Mouse (Mus musculus) v-Abl transformed pro-B cells (cell line): ENCODE measurements around the gene Slc22a23.

Experiments used
- in situ Hi-C, 2 experiments: fragments of 400-800 bp; cut with MboI; formaldehyde crosslinking; loops; one replicate each; pipeline ENCODE4 v1.15.1; 2025; ENCODE audit not compliant: unreplicated experiment in 2 of 2

Gene Slc22a23

DNA sequence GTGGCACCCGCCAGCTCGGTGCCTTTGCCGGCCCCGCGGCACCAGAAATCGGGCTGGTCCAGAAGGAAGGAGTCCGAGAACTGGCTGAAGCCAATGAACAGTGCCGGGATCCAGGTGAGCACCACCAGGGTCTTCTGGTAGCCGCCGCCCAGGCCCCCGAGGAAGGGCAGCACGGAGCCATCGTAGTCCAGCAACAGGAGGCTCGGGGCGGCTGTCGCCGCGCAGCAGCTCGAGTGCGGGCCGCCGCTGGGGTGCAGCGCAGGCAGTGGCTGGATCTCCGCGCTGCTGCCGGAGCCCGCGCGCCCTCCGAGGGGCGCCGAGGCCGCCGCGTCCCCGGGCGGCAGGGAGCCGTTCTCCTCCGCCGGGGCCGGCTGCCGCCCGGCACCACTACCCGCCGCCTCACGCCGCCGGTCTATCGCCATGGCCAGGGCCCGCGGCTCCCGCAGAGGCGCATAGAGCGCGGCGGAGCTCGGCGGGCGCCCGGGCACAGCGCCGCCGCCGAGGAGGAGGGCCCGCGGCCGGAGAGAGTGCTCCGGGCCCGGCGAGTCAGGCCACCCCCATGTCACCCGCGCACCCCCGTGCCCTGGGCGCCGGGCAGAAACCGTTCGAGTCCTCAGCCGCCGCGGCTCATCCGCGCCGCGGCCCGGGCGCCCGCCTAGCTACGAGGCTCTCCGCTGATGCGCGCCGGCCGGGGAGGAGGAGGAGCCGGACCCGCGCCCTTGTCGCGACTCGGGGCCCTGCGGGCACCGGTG is 430 bp downstream of the Slc22a23 start:
- in situ Hi-C loops, result no loop called here

DNA sequence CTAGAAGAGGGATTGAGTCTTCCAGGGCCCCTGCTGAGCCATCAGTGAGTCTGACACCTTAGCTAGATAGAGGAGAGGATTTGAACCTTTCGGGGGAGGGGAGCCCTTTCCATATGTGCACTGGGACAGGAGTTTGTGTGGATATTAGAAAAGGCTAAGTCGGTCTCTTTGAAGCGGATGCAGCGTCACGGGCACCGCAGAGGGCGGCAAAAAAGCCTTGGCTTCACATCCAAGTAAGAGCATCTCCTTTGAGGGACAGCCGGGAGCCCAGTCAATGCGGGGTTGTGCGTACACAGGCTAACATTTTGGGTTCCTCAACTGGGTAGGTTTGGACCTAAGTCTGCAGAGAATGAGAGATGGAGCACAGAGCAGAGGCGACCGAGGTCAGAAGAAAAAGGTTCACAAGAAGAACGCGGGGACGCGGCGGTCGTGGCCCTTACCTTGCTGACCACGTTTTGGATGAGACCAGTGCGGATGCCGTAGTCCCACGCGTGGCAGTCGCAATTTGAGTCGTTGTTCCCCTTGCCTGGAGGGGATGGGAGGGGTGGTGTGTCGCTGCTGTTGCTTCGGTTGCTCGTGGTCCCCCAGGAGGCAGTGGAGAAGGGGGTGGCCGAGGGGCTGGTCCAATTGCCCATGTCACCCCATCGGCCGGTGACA is 1.1 kb downstream of the Slc22a23 start:
- in situ Hi-C loops, result no loop called here

DNA sequence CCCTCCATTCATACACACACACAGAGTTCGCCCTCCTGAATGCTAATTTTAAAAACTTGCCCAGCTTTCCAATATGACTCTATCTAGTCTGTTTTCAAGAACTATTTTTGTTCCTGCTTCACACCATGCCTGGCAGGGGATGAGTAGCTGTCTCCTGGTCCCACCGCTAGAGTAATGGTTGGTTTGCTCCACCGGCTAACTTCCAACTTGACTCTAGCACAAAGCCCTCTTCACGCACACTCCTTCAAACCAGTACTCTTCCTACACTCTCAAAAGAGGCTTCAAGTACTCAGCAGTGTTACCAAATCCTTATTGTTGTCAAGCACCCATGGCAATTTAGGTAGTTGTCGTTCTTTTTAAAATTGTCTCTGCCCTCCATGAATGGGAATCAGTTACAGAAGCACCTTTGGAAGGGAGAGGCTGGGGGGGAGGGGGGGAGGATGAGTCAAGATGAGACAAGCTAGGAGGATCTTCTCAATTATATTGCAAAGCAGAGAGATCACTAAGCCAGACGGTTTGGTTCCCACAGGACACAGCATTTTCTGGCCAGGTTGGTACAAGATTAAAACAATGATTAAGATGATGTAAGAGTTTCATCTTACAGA is 2.6 kb downstream of the Slc22a23 start:
- in situ Hi-C loops, result no loop called here

DNA sequence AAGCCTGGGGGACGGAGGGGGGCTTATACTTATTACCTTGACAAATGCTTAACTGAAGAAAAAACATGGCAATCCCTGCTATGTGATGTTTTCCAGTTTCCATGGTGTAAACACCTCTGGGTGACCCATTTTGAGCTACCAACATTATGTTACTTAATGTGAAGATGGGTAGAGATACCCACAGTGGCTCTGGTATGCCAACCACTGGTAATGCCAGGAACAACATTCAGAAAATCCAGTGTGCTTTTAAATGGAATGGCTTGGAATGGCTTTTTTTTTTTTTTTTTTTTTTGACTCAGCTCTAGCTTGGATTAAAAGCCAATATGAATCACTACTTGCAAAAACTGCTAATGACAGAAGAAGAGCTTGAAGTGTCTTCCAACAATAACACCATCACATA is 8.1 kb downstream of the Slc22a23 start:
- in situ Hi-C loops, result no loop called here

DNA sequence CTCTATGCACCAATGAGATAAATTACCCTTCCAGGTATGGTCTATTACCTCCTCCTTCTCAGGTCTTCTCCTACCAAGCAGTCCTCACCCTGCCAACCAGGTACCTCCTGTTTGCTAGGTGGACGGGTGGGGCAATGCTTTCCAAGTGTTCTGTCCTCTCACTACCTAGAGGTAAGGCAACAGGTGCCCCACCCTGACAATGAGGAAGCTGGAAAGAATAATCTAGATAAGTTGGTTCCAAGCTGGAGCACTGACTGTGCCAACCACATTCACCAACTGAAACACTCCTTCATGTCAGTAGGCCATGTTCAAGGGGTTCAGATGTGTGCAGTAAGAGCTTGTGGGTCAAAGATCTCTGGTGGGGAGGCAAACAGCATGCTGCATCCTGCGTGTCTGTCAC is 10.1 kb downstream of the Slc22a23 start:
- in situ Hi-C loops, result no loop called here

DNA sequence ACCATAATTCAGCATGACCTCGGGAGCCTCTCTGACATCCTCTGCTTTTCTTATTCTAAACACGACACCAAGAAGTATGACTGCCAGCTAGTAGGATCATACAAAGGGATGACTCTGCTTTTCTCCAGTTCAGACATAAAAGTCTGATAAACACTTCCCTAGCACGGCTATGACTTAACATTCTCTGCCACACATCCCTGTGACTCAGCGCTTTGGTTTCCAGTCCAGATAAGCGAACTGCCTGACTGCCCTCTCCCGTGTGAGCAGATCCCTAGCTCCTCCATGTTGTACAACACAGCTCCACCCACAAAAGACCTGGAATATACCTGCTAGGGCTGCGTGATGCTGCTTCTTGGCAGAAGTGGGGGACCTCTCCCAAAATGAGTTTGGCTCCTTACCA is 12.2 kb downstream of the Slc22a23 start:
- in situ Hi-C loops, result no loop called here

DNA sequence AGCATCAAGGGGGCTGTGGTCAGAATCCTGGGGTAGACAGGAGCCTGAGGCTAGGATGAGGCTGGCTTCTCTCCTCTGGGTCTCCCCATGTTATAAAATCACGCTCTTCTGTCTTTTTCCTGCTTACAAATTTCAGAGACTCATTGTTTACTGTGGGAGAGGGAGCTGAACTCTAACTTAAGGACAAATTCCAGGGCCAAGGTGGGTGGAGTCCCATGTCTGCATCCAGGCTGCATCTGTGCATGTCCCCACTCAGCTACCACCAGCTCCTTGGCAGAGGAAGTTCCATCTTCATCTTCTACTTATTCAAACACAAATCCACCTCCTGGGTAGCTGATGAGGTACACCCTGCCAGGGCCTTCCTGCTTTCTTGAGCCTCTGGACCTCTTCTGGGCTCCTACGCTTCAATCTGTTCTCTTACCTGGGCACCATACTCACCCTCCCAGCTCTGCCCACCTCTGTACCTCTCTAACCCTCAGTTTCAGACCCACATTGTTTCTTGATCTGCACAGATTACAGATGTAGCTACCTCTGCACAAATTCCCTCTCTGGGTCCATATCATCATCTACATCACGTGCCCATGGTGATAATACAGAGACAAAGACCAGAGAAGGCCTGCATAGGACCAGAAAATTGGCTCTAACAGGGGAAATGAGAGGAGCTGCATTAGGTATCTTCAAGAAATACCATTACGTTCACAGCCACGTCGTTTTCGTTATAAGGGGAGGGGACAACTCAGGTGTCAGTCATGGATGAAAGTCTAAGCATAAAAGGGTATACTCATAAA is 13.4 kb downstream of the Slc22a23 start:
- in situ Hi-C loops, result no loop called here

DNA sequence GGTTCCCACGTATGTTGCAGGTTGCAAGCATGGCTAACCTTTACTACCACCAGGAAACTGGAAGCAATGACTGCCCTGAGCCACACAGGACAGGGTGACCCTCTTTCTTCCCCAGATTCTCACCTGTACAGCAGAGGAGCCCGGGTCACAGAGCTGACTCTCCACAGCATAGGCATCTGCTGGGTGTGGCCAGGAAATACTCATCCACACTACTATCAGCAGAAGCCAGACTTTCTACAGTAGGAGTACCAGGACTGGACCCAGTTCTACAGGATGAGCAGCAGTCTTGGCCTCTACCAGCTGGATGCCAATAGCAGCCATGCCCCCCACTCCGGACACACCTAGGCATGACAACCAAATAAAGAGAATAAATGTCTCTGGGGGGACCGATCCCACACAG is 15.4 kb downstream of the Slc22a23 start:
- in situ Hi-C loops, result no loop called here

DNA sequence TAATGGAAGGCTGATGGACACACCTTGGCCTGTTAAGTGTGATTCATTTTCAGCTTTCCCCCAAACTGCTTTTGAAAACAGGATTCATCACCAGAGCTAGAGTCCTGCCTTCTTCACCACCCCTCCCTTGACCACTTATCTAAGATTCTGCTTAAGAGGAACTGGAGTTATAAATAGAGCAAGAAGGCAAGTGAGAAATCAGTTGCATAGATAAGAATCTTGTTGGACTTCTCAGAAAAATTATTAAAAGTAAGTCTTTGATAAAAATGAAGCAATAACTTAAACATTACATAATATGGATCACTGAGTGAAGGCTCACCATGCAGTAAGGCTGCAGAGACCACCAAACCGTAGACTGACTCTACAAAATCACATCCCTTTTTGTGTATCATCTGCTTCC is 18.0 kb downstream of the Slc22a23 start:
- in situ Hi-C loops, result no loop called here

DNA sequence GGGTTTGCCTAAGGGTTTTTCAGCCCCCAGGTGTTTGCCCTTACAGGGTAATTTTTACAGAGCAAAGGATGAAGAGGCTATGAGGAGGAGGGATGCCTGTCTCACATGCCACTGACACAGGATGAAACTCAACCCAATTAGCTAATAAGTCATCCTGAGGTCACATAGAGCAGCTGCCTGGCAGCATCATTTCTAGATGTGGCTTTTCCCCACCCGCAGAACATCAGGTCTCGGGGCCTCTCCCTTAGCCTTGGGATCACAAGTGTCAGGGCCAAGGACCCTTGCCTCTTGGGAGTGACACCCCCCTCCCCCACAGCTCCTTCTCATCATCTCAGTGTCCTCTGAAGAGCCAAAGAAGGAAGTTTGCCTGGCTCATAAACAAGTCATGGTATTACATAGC is 21.6 kb downstream of the Slc22a23 start:
- in situ Hi-C loops, result no loop called here

DNA sequence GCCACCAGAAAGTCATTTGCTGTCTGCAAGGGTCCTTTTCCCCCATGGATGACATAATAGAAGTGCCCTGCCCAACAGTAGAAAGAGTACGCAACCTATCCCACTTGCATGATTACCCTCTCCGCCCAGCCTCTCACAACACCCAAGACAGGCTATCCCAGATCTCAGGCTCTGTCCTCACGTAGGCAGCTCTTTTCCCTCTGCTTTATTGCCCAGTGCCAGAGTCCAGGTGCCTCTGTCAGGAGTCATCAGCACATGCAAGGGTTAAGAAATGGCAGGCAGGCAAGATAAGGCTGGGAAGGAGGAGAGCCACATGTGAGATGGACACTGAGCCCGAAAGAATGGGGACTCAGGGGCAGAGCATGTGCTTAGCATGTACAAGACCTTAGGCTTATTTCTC is 24.5 kb downstream of the Slc22a23 start:
- in situ Hi-C loops, result no loop called here

DNA sequence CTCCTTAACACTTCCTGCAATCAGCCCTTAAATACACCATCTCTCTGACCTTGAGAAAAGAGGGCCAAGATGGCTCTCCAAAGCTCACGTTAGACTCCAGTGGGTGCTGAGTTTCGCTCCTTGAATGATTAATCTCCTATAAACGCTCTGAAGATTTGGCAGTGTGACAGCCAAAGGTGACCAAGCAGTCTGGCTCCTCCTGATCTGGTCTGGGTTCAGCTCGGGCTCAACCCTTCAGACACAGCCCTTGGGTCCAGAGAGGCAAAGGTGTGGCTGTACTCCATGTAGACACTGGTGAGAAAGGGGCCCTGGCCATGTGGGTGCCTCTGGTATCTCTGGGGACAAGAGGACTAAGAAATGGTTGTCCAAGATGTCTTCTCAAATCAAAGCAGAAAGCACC is 27.9 kb downstream of the Slc22a23 start:
- in situ Hi-C loops, result no loop called here

DNA sequence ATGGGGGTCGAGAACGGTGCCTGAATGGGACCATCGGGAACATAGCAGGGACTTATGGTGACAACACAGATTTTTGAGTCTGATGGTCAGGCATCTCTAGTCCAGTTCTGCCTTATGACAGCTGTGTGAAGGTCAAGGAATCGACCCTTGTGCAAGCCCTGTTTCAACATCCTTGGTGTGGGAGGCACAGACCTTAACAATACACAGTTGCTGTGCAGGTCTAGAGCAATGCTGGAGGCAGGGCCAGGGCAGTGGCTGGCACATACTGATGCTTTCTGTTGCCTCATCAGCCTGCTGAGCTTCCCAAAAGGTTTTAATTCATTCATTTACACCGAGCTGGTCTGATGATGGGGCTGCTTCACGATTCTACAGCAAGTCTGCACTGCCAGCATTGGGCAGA is 28.5 kb downstream of the Slc22a23 start:
- in situ Hi-C loops, result no loop called here

DNA sequence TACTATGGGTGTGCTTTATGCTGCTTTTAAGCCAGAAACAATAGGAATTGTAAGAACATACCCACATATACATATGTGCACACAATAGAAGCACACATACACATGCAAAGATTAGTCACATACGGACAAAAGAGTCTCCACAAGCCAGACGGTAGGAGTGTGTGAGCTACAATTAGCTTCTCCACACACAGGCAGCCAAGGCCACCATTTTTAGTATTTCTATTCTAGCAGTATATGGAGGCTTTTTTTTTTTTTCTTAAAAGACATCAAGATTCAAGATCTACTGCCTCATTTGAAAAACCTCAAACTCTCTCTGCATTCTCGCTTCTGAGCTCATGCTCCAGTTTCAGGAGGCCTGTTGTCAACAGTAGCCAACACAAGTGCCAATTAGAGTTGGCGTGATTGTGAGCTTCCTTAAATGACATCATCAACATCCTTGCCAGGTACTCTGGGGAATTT is 31.9 kb downstream of the Slc22a23 start:
- in situ Hi-C loops, result no loop called here

DNA sequence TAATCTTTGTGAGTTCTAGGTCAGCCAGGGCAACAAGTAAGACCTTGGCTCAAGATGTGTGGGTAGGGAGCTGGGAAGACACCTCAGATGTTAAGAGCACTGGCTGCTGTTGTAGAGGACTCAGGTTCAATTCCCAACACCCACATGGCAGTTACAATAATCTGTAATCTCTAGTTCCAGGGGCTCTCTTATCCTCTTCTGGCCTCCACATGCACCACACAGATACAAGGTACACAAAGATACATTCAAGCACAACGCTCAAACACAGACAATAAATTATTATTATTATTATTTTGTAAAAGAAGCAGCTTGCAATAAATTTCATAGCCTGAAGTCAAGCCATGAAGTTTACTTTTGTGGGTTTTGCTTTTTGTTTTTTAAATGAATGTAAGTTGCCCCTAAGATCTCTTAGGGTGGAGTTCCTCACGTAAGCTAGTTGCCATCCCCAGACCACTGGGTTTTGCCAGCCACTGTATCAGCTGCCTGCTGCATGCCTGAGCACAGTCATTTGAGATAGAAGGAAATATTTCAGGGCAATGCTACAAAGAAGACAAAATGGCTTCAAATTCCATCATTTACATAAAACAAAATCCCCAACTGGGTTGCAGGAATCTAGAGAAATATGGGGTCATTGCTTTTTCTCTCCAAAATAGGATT is 32.5 kb downstream of the Slc22a23 start:
- in situ Hi-C loops, result no loop called here

DNA sequence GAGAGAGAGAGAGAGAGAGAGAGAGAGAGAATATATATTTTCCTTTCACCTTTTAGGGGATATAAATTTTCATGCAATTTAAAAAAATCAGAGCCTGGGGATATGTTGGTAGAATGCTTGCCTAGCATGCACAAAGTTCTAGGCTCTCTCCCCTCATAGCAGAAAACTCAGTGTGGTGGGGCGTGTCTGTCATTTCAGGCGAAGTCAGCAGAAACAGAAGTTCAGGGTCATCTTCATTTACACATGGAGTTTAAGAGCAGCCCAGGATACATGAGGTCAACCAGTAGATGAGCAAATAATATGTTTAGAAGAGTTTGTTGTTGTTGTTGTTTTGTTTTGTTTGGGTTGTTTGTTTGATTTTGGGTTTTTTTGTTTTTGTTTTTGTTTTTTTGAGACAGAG is 33.4 kb downstream of the Slc22a23 start:
- in situ Hi-C loops, result no loop called here

DNA sequence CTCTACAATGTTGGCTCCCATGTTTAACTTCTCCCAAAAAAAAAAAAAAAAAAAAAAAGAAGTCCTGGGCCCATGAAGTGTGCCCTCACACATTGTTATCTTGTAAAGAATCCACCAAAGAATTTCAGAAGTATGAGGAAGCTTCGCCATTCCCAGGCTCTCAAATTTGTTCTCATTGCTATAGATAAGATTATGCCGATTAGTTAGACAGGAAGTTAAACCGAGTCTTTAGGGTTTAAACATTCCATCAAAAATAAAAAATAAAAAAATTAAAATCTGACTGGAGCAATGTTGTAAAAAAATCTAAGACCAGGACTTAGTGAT is 36.4 kb downstream of the Slc22a23 start:
- in situ Hi-C loops, result no loop called here

DNA sequence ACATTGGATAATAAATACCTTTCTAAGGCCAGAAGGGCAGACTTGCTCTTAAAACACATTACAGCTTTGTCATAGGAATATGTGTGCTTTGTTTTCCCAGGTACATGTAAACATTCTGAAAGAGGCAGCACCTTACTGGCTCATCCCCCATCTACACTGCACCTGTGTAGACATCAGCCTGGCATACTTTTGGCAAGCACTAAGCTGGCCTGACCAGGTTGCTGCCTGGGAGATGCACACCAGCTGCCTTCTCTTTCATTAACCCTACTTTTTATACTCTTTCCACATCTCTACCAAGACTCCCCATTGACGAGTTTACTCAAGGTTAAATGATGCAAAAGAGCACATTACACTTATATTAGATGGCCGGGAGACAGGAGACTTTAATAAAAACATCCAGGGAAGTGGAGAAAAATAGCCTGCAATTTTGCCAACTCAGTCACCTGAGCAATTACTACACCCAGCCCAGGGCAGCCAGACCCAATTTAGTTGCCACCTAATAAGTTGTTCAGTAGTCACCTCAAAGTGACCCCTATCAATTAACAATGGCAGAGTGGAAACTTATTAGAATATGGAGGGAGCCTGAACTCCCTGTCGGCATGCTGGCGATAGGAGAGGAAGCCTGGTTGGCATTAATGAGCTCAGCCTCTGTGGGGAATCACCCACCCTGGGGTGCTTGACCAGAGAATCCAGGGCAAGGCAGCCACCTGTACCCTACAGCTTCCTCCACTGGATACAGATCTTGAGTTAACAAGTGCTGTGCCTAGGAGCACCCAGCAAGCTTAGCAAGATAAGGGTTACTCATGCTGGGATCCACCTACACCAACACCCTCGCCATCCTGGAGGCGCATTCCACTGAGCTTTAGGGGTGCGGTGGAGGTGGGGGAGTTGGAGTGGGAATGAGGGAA is 37.0 kb downstream of the Slc22a23 start:
- in situ Hi-C loops, result no loop called here

DNA sequence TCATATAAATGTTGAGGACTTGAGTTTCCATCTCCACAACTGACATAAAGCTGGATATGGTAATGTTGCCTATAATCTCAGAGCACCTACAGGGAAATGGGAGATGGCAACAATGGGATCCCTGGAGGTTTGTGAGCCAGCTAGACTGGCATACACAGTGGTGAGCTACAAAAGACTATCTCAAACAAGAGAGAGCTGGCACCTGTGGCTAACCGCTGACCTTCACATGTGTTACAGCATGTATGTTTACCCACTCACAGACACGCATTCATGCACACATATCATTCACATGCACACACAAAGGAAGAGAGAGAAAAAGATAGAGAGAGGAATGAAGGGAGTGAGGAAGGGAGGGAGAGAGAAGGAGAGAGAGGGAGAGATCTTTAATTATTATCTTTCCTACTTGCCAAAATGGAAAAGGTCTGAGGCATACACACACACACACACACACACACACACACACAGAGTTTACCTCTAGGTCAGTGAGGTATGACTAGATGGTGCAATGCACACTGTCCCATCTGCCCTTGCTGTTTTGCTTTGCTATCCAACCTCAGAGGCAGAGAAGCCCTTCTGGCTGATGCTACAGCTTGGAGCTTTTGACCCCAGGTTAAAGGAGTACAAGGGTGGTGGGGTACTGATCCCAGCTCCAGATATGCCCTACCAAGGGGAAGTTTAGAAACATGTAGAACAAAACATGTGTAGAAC is 38.9 kb downstream of the Slc22a23 start:
- in situ Hi-C loops, result no loop called here
